Mouse (Mus musculus): Measurements from ENCODE around the gene Scd2. TPM values are rescaled to one million over a fixed set of nuclear protein-coding genes. Genes with fewer than 3 reads are reported as not detected.

Gene Scd2
- polyA plus RNA-seq, 1 experiment from 2014 or later = 219 TPM

DNA sequence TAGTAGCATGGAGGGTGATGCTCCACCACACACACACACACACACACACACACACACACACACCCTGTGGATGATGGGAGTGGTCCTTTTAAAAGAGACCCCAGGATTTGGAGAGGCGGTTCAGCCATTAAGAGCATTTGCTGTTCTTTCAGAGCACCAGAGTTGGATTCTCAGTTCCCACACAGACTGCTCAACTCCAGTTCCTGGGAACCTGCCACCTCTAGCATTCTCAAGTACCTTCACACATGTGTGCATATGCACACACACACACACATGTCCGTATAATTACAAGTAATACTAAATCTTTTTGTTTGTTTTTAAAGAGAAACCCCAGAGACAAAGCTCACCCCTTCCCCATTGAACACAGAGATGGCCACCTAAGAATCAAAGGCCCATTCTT lies 1.4 kb upstream of the Scd2 start:
- no peak overlapping the region for H3K4me3 ChIP-seq
- H3K4me2 ChIP-seq (replicated peaks) = peak overlapping the region; percentile 100; the same call in 1 of the 2 replicates
- ATAC-seq (ENCODE audit: low FRiP score, low read depth) = no peak
- no peak overlapping the region for H3K9ac ChIP-seq
- no peaks in the 10 kb centered on the region for H3K9me3 ChIP-seq
- H3K4me1 ChIP-seq = peaks cover 60% of the 10 kb centered on the region
- peak overlapping the region; percentile 98 for H3K27ac ChIP-seq
- WGBS = 83% methylated on average over 2 of the region's 2 CpGs
- H3K36me3 ChIP-seq = peaks cover 16% of the 10 kb centered on the region
- H3K27me3 ChIP-seq = no peaks in the 10 kb centered on the region

DNA sequence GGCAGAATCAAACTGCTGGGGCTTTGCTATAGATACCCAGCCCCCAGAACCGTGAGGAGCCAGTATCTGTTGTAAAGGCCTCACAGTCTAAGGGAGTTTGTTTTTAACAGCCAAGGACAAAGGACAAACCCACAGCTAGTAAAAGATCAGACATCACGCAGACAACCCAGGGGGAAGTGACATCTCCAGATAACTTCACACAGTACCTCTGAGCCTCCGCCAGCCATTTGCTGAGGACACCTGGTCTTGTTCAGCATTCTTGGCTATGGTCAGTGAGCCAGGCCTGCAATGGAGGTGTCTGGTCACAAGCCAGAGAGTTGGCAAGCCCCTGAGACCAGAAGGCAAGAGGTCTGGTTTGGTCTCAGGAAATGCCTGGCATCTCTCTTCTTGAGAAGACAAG lies 991 bp upstream of the Scd2 start:
- H3K9me3 ChIP-seq = no peaks in the 10 kb centered on the region
- H3K4me1 ChIP-seq = peaks cover 60% of the 10 kb centered on the region
- peaks cover 20% of the 10 kb centered on the region for H3K36me3 ChIP-seq
- H3K4me3 ChIP-seq = peak overlapping the region; percentile 93
- 53% methylated on average over 3 of the region's 3 CpGs for WGBS
- ATAC-seq (ENCODE audit: low FRiP score, low read depth) = no peak
- peak overlapping the region; percentile 100 for H3K4me2 ChIP-seq (replicated peaks)
- no peaks in the 10 kb centered on the region for H3K27me3 ChIP-seq
- H3K27ac ChIP-seq = peak overlapping the region; percentile 98
- peak overlapping the region; percentile 70 for H3K9ac ChIP-seq

DNA sequence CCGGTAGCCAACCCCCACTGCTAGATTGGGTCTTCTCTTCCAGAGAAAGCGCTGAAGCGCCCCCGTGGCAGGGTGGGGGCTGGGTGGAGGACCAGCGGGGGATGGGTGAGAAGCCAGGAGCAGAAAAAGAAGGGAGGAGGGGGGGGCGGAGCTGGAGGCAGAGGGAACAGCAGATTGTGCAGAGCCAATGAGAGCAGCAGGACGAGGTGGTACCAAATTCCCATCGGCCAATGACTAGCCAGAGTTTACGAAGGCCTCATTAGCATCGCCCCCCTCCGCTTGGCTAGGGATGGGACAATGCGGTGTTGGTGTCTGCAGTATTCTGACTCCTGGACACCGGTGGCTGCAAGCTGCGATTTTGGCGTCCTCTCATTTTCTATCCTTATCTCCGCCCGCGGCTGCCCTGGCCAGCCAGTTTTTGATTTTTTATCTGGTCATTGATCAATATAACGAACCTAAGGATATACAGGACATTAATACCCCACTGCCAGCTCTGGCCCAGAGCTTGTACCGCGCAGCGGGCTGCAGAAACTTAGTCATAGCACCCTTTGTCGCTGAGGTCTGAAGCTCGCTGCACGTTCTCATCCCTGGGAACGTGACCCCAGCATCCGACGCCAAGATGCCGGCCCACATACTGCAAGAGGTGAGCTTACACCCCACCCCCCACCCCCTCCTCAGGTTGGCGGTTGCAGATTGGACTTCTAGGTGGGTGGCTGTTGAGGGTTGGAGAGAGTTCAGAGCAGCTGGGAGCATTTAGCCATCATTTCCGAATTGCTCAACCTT lies 486 bp downstream of the Scd2 start:
- under 1% methylated on average over 30 of the region's 31 CpGs for WGBS
- Histone ChIP-seq H3K4me2 (replicated peaks) (peak overlapping the region; percentile 100), H3K9me3 (no peaks in the 10 kb centered on the region), H3K27me3 (no peaks in the 10 kb centered on the region), H3K36me3 (peaks cover 35% of the 10 kb centered on the region), H3K4me1 (peaks cover 72% of the 10 kb centered on the region), H3K27ac (peak overlapping the region; percentile 98), H3K4me3 (peak overlapping the region; percentile 93), H3K9ac (peak overlapping the region; percentile 95)
- ATAC-seq (ENCODE audit: low FRiP score, low read depth) = peak; percentile 97

DNA sequence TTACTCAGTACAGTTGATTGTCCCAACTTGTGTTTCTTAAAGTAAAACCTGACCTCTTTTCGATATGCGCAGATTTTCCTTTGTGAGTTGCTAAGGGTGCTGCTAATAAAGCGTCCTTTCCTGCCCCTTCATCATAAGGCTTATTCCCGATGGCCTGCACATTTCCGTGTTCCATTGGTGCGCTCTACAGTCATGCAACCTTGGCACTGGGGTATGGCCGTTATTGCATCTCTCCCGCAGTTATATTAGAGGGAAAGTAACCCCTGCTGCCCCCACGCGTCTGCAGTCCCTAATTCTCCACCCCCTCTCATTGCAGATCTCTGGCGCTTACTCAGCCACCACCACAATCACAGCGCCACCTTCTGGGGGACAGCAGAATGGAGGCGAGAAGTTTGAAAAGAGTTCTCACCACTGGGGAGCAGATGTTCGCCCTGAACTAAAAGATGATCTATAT lies 1.1 kb downstream of the Scd2 start:
- H3K9ac ChIP-seq = peak overlapping the region; percentile 95
- H3K4me3 ChIP-seq = peak overlapping the region; percentile 93
- peaks cover 73% of the 10 kb centered on the region for H3K4me1 ChIP-seq
- peak overlapping the region; percentile 100 for H3K4me2 ChIP-seq (replicated peaks)
- H3K27ac ChIP-seq = peak overlapping the region; percentile 98
- H3K9me3 ChIP-seq = no peaks in the 10 kb centered on the region
- peak; percentile 42; the same call in 1 of the 2 replicates for ATAC-seq (ENCODE audit: low FRiP score, low read depth)
- under 1% methylated on average over 14 of the region's 14 CpGs for WGBS
- H3K27me3 ChIP-seq = no peaks in the 10 kb centered on the region
- peaks cover 41% of the 10 kb centered on the region for H3K36me3 ChIP-seq

DNA sequence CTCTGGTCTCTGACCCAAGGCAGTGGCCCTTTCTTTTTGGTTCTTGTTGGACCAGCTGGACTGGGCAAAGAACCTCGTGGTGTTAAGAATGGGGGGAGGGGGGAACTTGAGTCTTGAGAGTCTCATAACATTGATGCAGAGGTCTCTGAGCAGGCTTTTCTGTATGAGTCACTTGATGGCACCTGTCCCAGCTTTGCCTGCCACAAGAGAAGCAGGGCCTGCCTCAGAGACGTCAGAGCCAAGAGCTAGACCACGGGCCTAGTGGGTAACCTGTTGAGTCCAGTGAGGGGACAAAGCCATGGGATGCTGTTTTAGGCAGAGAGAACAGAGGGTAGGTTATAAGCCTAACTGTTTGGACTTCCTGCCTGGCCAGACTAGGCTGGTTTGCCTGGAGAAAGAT lies 1.8 kb downstream of the Scd2 start:
- Histone ChIP-seq H3K4me1 (peaks cover 74% of the 10 kb centered on the region), H3K4me3 (peak overlapping the region; percentile 93)
- 2% methylated on average over 3 of the region's 3 CpGs for WGBS

DNA sequence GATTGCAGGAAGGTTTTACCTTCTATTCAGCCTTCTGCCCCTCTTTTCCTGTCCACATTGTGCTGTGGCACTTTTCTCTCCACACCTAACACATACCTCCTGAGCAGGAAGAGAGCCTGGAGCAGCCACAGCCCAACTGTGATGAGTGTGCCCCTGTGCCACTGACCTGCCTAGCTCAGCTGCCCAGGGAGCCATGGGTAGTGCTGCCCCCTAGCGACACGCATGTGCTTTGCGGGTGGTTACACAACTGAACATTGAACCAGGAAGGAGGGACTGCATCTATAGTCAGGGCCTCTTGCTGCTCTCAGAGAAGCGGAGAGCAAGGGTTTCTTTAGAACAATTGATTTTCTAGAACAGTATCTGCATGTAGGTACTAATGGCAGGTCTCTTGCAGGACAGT lies 2.3 kb downstream of the Scd2 start:
- no peak for ATAC-seq (ENCODE audit: low FRiP score, low read depth)
- peaks cover 76% of the 10 kb centered on the region for H3K4me1 ChIP-seq
- H3K9me3 ChIP-seq = no peaks in the 10 kb centered on the region
- H3K4me3 ChIP-seq = peak overlapping the region; percentile 93
- peaks cover 52% of the 10 kb centered on the region for H3K36me3 ChIP-seq
- H3K9ac ChIP-seq = peak overlapping the region; percentile 95
- H3K27me3 ChIP-seq = no peaks in the 10 kb centered on the region
- 6% methylated on average over 4 of the region's 4 CpGs for WGBS
- no peak overlapping the region for H3K27ac ChIP-seq
- peak overlapping the region; percentile 100 for H3K4me2 ChIP-seq (replicated peaks)

More for the DNA sequence above, 1.8 kb downstream of the Scd2 start:
- H3K36me3 ChIP-seq = peaks cover 47% of the 10 kb centered on the region
- peak overlapping the region; percentile 95 for H3K9ac ChIP-seq
- peak overlapping the region; percentile 98; the same call in 1 of the 2 replicates for H3K27ac ChIP-seq
- H3K9me3 ChIP-seq = no peaks in the 10 kb centered on the region
- H3K27me3 ChIP-seq = no peaks in the 10 kb centered on the region
- peak overlapping the region; percentile 100 for H3K4me2 ChIP-seq (replicated peaks)
- ATAC-seq (ENCODE audit: low FRiP score, low read depth) = no peak

DNA sequence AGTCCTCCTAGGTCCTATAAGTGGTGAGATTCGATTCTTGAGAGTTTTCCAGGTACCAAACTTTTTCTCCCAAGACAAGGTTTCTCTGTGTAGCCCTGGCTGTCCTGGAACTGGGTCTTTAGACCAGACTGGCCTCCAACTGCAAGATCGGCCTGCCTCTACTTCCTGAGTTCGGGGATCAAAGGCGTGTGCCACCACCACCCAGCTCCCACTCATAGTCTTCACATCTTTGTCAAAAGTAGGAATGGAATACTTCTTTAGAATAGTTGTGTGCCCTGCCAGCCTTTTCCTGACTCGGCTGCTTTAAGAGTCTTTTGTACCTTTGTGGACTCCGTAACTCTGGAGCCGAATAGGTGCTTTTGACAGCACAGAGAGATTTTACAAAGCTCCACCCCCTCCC lies 2.7 kb downstream of the Scd2 start:
- Histone ChIP-seq H3K36me3 (peaks cover 57% of the 10 kb centered on the region), H3K4me2 (replicated peaks) (peak overlapping the region; percentile 100), H3K27me3 (no peaks in the 10 kb centered on the region), H3K9ac (peak overlapping the region; percentile 95), H3K4me1 (peaks cover 80% of the 10 kb centered on the region), H3K27ac (no peak overlapping the region), H3K4me3 (peak overlapping the region; percentile 93), H3K9me3 (no peaks in the 10 kb centered on the region)
- no peak for ATAC-seq (ENCODE audit: low FRiP score, low read depth)
- 21% methylated on average over 7 of the region's 7 CpGs for WGBS

DNA sequence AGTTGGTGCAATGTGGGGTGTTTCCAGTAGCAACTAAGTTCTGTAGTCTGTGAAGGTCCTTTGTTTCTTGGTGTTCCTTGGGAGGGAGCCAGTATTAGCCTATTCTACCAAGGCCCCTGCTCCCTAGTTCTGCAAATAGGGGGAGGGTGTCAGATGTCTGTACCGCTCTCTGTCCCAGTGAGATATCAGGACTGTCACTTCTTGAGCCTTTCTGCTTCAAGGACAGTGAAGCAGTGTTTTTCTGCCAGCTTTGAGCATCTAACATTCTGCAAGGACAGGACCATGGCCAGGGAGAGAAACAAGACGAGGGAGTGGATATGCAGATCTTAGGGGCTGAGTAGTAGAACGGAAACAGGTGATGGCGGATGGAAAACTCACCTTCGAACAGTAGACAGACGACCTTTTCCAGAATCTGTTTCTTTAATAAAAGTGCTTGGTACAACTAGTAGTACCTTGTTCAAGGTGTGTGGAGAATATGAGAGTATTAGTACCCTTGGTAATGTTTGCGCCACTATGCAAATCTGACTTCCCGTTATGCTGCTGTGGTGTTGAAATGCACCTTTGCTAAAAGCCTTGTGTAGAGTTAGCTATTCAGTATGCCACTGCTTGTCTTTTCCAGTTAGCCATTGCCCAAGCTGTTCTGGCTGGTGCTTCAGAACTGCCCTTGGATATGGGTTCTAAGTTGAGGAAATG lies 3.7 kb downstream of the Scd2 start:
- 43% methylated on average over 8 of the region's 8 CpGs for WGBS
- ATAC-seq (ENCODE audit: low FRiP score, low read depth) = no peak
- Histone ChIP-seq H3K4me2 (replicated peaks) (peak overlapping the region; percentile 100), H3K36me3 (peaks cover 66% of the 10 kb centered on the region), H3K27me3 (no peaks in the 10 kb centered on the region), H3K4me1 (peaks cover 78% of the 10 kb centered on the region), H3K9ac (peak overlapping the region; percentile 95), H3K4me3 (peak overlapping the region; percentile 93), H3K9me3 (no peaks in the 10 kb centered on the region), H3K27ac (no peak overlapping the region)

DNA sequence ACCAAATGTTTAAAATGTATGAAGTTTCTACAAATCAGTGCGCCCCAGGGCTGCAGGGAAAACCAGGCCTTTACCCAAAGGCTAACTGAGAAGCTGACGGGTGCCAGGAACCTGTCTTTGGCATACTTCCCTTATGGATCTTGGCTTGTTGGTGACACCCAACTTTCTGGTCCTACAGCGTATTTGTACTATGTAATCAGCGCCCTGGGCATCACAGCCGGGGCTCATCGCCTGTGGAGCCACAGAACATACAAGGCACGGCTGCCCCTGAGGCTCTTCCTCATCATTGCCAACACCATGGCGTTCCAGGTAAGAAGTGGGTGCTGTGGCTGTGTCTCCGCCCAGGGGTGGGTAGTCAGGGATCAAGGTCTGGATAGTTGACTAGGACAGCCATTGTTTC lies 4.4 kb downstream of the Scd2 start:
- H3K27me3 ChIP-seq = no peaks in the 10 kb centered on the region
- H3K4me1 ChIP-seq = peaks cover 77% of the 10 kb centered on the region
- H3K27ac ChIP-seq = no peak overlapping the region
- peak overlapping the region; percentile 100 for H3K4me2 ChIP-seq (replicated peaks)
- 75% methylated on average over 9 of the region's 9 CpGs for WGBS
- H3K9me3 ChIP-seq = no peaks in the 10 kb centered on the region
- H3K36me3 ChIP-seq = peaks cover 73% of the 10 kb centered on the region
- ATAC-seq (ENCODE audit: low FRiP score, low read depth) = no peak
- H3K9ac ChIP-seq = peak overlapping the region; percentile 95
- peak overlapping the region; percentile 93 for H3K4me3 ChIP-seq

DNA sequence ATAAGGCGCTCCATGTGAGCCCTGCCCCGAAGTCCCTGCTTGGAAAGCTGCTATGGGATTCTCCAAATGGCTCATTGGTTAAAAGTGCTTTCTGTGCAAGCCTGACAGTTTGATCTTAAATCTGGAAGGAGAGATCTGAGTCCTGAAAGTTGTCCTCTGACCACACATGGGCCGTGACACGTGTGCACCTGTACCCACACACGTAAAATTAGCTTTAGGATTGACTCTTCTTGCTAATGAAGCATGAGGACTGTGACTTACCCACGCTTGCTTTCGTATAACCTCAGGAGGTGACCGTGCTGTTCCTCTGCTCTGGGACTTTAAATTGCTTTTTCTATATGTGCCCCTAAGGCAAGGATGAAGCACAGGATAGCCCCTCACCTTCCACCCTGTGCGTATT lies 5.6 kb downstream of the Scd2 start:
- H3K27me3 ChIP-seq = no peaks in the 10 kb centered on the region
- H3K36me3 ChIP-seq = peaks cover 85% of the 10 kb centered on the region
- no peaks in the 10 kb centered on the region for H3K9me3 ChIP-seq
- no peak for ATAC-seq (ENCODE audit: low FRiP score, low read depth)
- peak overlapping the region; percentile 95; the same call in 1 of the 2 replicates for H3K9ac ChIP-seq
- WGBS = 81% methylated on average over 9 of the region's 9 CpGs
- peak overlapping the region; percentile 100 for H3K4me2 ChIP-seq (replicated peaks)
- peak overlapping the region; percentile 93 for H3K4me3 ChIP-seq
- peaks cover 82% of the 10 kb centered on the region for H3K4me1 ChIP-seq
- no peak overlapping the region for H3K27ac ChIP-seq

DNA sequence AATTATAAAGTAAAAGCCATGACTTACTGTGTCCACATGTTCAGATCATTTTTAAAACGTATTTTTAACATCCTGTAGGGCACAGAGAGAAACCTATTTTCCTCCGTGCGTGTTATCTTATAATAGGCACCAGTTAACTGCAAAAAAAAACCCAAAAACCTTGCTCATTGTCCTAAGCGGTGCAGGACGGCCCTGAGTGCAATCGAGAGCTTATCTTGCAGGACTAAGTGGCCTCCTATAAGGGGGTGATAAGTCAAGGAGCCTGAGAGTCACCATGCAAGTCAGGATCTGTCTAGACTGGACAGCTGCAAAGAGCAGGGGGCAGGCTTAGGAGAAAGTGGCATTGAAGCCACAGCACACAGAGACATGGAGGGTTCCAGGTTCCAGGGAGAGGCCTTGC lies 6.4 kb downstream of the Scd2 start:
- Histone ChIP-seq H3K9ac (peak overlapping the region; percentile 59), H3K27ac (no peak overlapping the region), H3K9me3 (no peaks in the 10 kb centered on the region), H3K4me2 (replicated peaks) (peak overlapping the region; percentile 100), H3K36me3 (peaks cover 92% of the 10 kb centered on the region), H3K4me1 (peaks cover 88% of the 10 kb centered on the region), H3K4me3 (peak overlapping the region; percentile 5; the same call in 1 of the 2 replicates), H3K27me3 (no peaks in the 10 kb centered on the region)
- ATAC-seq (ENCODE audit: low FRiP score, low read depth) = no peak
- 69% methylated on average over 6 of the region's 6 CpGs for WGBS

DNA sequence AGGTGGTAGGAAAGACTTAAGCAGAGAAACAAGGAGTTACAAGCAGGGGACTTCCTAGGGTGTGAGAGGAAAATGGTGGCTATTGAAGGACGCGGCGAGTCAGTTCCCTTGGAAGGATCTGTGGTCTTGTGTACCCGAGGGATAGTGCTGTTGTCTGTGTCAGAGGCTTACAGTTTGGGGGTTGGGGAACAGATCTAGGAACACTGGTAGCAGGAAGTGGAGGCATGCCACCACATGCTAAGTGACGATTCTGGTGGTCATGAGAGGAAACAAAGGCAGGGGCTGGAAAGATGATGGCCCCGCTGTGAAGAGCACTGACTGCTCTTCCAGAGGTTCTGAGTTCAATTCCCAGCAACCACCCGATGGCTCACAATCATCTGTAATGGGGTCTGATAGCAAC lies 7.0 kb downstream of the Scd2 start:
- Histone ChIP-seq H3K27me3 (no peaks in the 10 kb centered on the region), H3K4me2 (replicated peaks) (peak overlapping the region; percentile 100), H3K36me3 (peaks cover 96% of the 10 kb centered on the region), H3K9ac (peak overlapping the region; percentile 59), H3K4me3 (peak overlapping the region; percentile 5; the same call in 1 of the 2 replicates), H3K9me3 (no peaks in the 10 kb centered on the region), H3K27ac (no peak overlapping the region; the same call in 1 of the 2 replicates), H3K4me1 (peaks cover 88% of the 10 kb centered on the region)
- WGBS = 78% methylated on average over 7 of the region's 7 CpGs
- no peak for ATAC-seq (ENCODE audit: low FRiP score, low read depth)
